ENCODE assay signal across 26 mouse cellular contexts in the genomic region with DNA sequence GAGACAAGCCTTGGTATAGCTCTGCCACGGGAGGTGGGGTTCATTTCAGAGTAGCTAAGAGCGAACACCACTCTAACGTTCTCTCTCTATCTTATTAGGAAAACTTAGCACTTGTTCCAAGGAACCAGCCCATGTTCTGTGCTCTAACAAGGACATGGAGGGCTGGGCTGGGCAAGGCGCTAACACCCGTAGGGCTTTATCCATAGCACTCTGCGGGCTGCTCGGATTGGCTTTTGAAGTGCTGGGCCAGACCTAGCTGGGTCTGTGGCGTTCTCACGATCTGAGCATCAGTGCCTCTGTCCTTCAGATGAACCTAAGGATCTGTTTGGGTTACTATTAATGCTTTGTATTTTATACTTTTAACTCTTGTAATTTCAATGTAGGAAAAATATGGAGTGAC.
"Had no signal": no experiment of that assay in that cellular context is flagged by ENCODE, and none has a peak within 500 bp of the region (broad histone marks: within the 10 kb centered on the region; RNA-seq: fewer than 3 reads in every experiment).

No protein-coding gene starts in this region.

- H3K9me3 ChIP-seq: heart, embryonic 15.5 days; hindbrain, embryonic 13.5 days; hindbrain, embryonic 15.5 days; kidney, embryonic 15.5 days; limb, embryonic 13.5 days; limb, embryonic 15.5 days; liver, embryonic 12.5 days had no signal

- H3K4me3 ChIP-seq: heart, embryonic 13.5 days; heart, embryonic 15.5 days; hindbrain, embryonic 13.5 days; hindbrain, embryonic 15.5 days; kidney, embryonic 15.5 days; limb, embryonic 13.5 days; limb, embryonic 15.5 days; liver, embryonic 12.5 days had no signal

- H3K27me3 ChIP-seq: heart, embryonic 13.5 days; heart, embryonic 15.5 days; hindbrain, embryonic 13.5 days; hindbrain, embryonic 15.5 days; kidney, embryonic 15.5 days; limb, embryonic 13.5 days; limb, embryonic 15.5 days; liver, embryonic 12.5 days had no signal

- H3K9ac ChIP-seq: forebrain, postnatal 0 days; heart, embryonic 13.5 days; heart, embryonic 15.5 days; hindbrain, embryonic 13.5 days; hindbrain, embryonic 15.5 days; kidney, embryonic 15.5 days; limb, embryonic 13.5 days; limb, embryonic 15.5 days; liver, embryonic 12.5 days; liver, embryonic 14.5 days had no signal

- H3K4me1 ChIP-seq: hindbrain, embryonic 15.5 days; limb, embryonic 13.5 days; limb, embryonic 15.5 days had no signal

- H3K27ac ChIP-seq: hindbrain, embryonic 13.5 days; hindbrain, embryonic 15.5 days; hindbrain, postnatal 0 days; kidney, postnatal 0 days; limb, embryonic 13.5 days; limb, embryonic 15.5 days; liver, embryonic 12.5 days; liver, embryonic 14.5 days had no signal

- ATAC-seq: forebrain, postnatal 0 days; hindbrain, postnatal 0 days; liver, embryonic 12.5 days had no signal

- H3K4me2 ChIP-seq: heart, embryonic 11.5 days; heart, embryonic 13.5 days; heart, embryonic 15.5 days; hindbrain, embryonic 13.5 days; hindbrain, embryonic 15.5 days; kidney, embryonic 15.5 days; limb, embryonic 13.5 days; limb, embryonic 15.5 days; liver, embryonic 12.5 days had no signal

- DNase-seq: forebrain, postnatal 0 days; gastrocnemius, postnatal 10 days; gastrocnemius, postnatal 36 days; heart, adult 18-20 months; heart, postnatal 14 days; heart, postnatal 36 days; kidney, adult 11 months; kidney, adult 2 months; kidney, adult 9 months; kidney, postnatal 14 days; kidney, postnatal 36 days; layer of hippocampus, adult 9-11 months; layer of hippocampus, postnatal 36 days; left cerebral cortex, postnatal 4 days had no signal
